Mouse (Mus musculus) myocyte (in vitro differentiated cells): Measurements from ENCODE around the gene Gm14085. TPM values are rescaled to one million over a fixed set of nuclear protein-coding genes. Genes with fewer than 3 reads are reported as not detected.
"Not testable (repeated sequence)": the region's sequence is repeated elsewhere in the genome, so short reads cannot be mapped to it uniquely, and the experiment has no call there.

ENCODE experiments used
- H3K27me3 ChIP-seq: one replicate; pipeline ENCODE4 v1.6.1; 2011; ENCODE audit not compliant: control insufficient read depth, insufficient read depth, insufficient read length
- H3K36me3 ChIP-seq: one replicate; pipeline ENCODE4 v1.6.1; 2011; ENCODE audit not compliant: control insufficient read depth, insufficient read depth
- H3K4me2 ChIP-seq: one replicate; pipeline ENCODE4 v1.6.1; 2011; ENCODE audit warnings: low read depth, control low read depth
- H3K4me3 ChIP-seq: one replicate; pipeline ENCODE4 v1.5.1; 2011; ENCODE audit warnings: mild to moderate bottlenecking, control low read depth, moderate library complexity
- H3K79me2 ChIP-seq: one replicate; pipeline ENCODE4 v1.6.1; 2011; ENCODE audit not compliant: control insufficient read depth, insufficient read depth
- H3ac ChIP-seq: one replicate; pipeline ENCODE4 v1.6.1; 2011; ENCODE audit not compliant: control insufficient read depth, insufficient read length
- CEBPB ChIP-seq: IDR thresholded peaks from 2 replicates; pipeline ENCODE4 v1.6.1; 2011; ENCODE audit warnings: mild to moderate bottlenecking, moderate library complexity; ENCODE audit not compliant: poor library complexity, insufficient read depth, severe bottlenecking
- E2F4 ChIP-seq: IDR thresholded peaks from one replicate; pipeline ENCODE4 v1.6.1; 2011; ENCODE audit warnings: mild to moderate bottlenecking, control low read depth, moderate library complexity; ENCODE audit not compliant: insufficient read depth
- MAX ChIP-seq: IDR thresholded peaks from one replicate; pipeline ENCODE4 v1.6.1; 2011; ENCODE audit warnings: low read depth, mild to moderate bottlenecking, control low read depth
- MYOD1 ChIP-seq, 3 experiments: IDR thresholded peaks; one replicate each; pipeline ENCODE4 v1.6.1; 2011; ENCODE audit warnings: control low read depth in 2 of 3, low read depth in 2 of 3, mild to moderate bottlenecking in 2 of 3, moderate library complexity in 1 of 3; ENCODE audit not compliant: insufficient read length in 2 of 3, control insufficient read depth in 1 of 3
- MYOG ChIP-seq, 3 experiments: IDR thresholded peaks; one replicate each; pipeline ENCODE4 v1.6.1; 2011; ENCODE audit warnings: control low read depth in 2 of 3, low read depth in 2 of 3, mild to moderate bottlenecking in 2 of 3; ENCODE audit not compliant: insufficient read length in 2 of 3, control insufficient read depth in 1 of 3, insufficient read depth in 1 of 3
- POLR2A ChIP-seq: IDR thresholded peaks from one replicate; pipeline ENCODE4 v1.6.1; 2011; ENCODE audit warnings: low read depth, mild to moderate bottlenecking, control low read depth, moderate library complexity; ENCODE audit not compliant: insufficient read length
- POLR2AphosphoS2 ChIP-seq: IDR thresholded peaks from one replicate; pipeline ENCODE4 v1.6.1; 2011; ENCODE audit warnings: low read depth, control low read depth; ENCODE audit not compliant: insufficient read length
- REST ChIP-seq: IDR thresholded peaks from one replicate; pipeline ENCODE4 v1.6.1; 2011; ENCODE audit warnings: mild to moderate bottlenecking, control low read depth, moderate library complexity; ENCODE audit not compliant: insufficient read depth, insufficient read length
- SRF ChIP-seq: IDR thresholded peaks from one replicate; pipeline ENCODE4 v1.6.1; 2011; ENCODE audit warnings: low read depth; ENCODE audit not compliant: control insufficient read depth, insufficient read length
- TCF12 ChIP-seq: IDR thresholded peaks from one replicate; pipeline ENCODE4 v1.6.1; 2011; ENCODE audit warnings: mild to moderate bottlenecking, control low read depth; ENCODE audit not compliant: poor library complexity, insufficient read depth, severe bottlenecking
- TCF3 ChIP-seq: IDR thresholded peaks from one replicate; pipeline ENCODE4 v1.6.1; 2011; ENCODE audit warnings: low read depth, control low read depth; ENCODE audit not compliant: insufficient read length
- USF1 ChIP-seq: IDR thresholded peaks from one replicate; pipeline ENCODE4 v1.6.1; 2011; ENCODE audit warnings: low read depth, mild to moderate bottlenecking, control low read depth, moderate library complexity
- polyA plus RNA-seq: library from polyadenylated mRNA; unstranded; fragments of >200 nt; fragmentation: generic; extraction: Trizol; gene quantifications from one replicate; pipeline ENCODE4 v1.2.1, GENCODE M21; 2012; ENCODE audit warnings: missing spikeins

Gene Gm14085
- polyA plus RNA-seq, 1 experiment, result not detected

DNA sequence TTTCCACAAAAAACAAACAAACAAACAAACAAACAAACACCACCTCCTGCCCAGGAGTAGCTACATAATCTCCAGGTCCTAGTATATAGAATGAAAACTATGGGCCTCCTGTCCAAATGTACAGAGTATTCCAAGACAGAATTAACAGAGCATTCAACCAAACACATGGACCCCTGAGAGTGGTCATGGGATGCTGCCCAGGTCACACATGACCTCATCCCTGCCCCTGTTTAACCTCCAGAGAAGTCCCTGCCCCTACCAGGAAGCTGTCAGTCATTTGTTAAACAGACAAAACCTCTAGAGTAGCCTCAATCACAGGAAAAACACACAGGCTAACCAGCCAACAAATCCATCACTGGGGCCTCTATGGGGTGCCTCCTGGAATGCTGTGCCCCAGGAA is 8.2 kb upstream of the Gm14085 start:
- Histone ChIP-seq H3K36me3 (no peaks in the 10 kb centered on the region), H3K4me3 (no peak overlapping the region), H3ac (no peak overlapping the region), H3K4me2 (no peak overlapping the region), H3K27me3 (no peaks in the 10 kb centered on the region), H3K79me2 (no peaks in the 10 kb centered on the region)
- TF ChIP-seq USF1 (no peak), POLR2A (no peak), TCF12 (no peak), MYOG (IDR thresholded peaks at IDR 0.05; ENCODE audit: control insufficient read depth in 1 of 3, insufficient read depth in 1 of 3, insufficient read length in 2 of 3, low read depth in 2 of 3) (no peak), TCF3 (no peak), MYOD1 (IDR thresholded peaks at IDR 0.05; ENCODE audit: control insufficient read depth in 1 of 3, insufficient read length in 2 of 3, low read depth in 2 of 3) (no peak), SRF (no peak), MAX (no peak), CEBPB (no peak), E2F4 (no peak)

DNA sequence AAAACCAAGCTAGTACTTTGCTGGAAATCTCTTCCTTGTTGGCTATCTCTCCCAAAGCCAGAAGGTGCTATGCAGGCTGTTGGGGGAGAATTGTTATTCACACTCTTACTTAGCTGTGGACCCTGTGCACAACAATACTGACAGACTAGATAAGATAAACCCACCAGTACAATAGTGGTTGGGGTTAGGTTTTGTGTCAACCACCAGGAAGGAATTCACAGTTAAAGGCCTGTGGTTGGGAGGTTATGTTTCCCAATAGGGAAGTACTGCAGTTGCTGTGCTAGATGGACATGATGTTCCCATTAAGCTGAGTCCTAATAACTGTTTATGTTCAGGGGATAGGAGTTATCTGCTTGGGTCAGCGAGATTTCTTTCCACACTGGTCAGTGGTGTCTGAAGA is 954 bp upstream of the Gm14085 start:
- H3K79me2 ChIP-seq, H3K4me2 ChIP-seq, H3ac ChIP-seq, H3K4me3 ChIP-seq, H3K27me3 ChIP-seq, H3K36me3 ChIP-seq: not testable (repeated sequence)

DNA sequence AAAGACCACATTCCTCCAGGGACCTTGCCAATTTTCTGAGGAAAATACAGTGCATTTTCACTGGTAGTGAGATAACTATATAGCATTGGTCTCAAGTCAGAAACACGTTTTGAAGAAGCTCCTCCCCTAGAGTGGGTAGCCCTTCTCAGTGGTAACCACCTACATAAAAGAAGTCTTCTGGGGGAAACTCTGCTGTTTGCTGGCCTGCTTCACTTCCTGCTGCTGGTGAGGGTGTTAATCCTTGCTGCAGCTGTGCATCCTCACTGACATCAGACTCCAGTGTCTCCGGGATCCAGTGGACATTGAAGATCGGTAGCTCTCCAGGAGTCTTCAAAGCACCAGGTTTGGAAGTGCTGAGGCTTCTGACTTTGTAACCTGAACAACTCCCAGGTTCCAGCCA is 913 bp downstream of the Gm14085 start:
- H3K4me3 ChIP-seq, H3K79me2 ChIP-seq, H3K27me3 ChIP-seq, H3K4me2 ChIP-seq, H3ac ChIP-seq, H3K36me3 ChIP-seq: not testable (repeated sequence)

- H3K36me3 ChIP-seq, H3ac ChIP-seq, H3K4me3 ChIP-seq, H3K79me2 ChIP-seq, H3K27me3 ChIP-seq, H3K4me2 ChIP-seq: not testable (repeated sequence)
Observed at GRCm38 (mm10) chr2:122486122-122486521, 1.4 kb downstream of the Gm14085 start.

- TF ChIP-seq POLR2AphosphoS2 (no peak), MAX (no peak), MYOD1 (IDR thresholded peaks at IDR 0.05; ENCODE audit: control insufficient read depth in 1 of 3, insufficient read length in 2 of 3, low read depth in 2 of 3) (no peak), REST (no peak), E2F4 (no peak), POLR2A (no peak), CEBPB (no peak), SRF (no peak)
- Histone ChIP-seq H3K36me3 (no peaks in the 10 kb centered on the region), H3K27me3 (no peaks in the 10 kb centered on the region), H3K4me2 (no peak overlapping the region), H3K4me3 (no peak overlapping the region), H3ac (no peak overlapping the region), H3K79me2 (no peaks in the 10 kb centered on the region)
Observed at GRCm38 (mm10) chr2:122486674-122487073, 1.9 kb downstream of the Gm14085 start.

GRCm38 (mm10) chr2:122529696-122530095 is 45.0 kb downstream of the Gm14085 start:
- H3K27me3 ChIP-seq, H3K36me3 ChIP-seq, H3K4me2 ChIP-seq, H3K79me2 ChIP-seq, H3K4me3 ChIP-seq, H3ac ChIP-seq: not testable (repeated sequence)

DNA sequence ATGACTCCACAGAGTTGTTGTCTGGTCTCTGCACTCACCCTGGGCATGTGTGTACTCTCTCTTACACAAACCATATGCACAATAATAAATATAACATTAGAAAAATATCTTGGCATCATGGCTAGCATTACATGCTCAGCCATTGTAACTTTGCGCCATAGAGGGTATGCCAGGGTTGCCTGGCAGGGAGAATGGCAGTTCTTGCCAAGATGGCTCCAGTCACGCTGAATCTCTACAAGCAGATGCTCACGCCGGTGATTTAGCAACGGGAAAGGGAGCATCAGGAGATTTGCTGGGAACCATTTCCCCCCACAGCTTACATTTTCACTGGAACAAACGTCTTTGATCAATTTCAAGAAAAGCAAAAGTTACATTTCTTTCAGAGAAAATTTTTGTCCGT is 46.5 kb downstream of the Gm14085 start:
- Histone ChIP-seq H3K36me3 (no peaks in the 10 kb centered on the region), H3K79me2 (no peaks in the 10 kb centered on the region), H3K4me3 (no peak overlapping the region), H3K27me3 (no peaks in the 10 kb centered on the region), H3ac (no peak overlapping the region), H3K4me2 (no peak overlapping the region)
- no peak for TF ChIP-seq TCF3
